Mouse (Mus musculus) monocyte, adult 59 days (primary cell): ENCODE data around the gene 4930522L14Rik. TPM values are rescaled to one million over a fixed set of nuclear protein-coding genes. Genes with fewer than 3 reads are reported as not detected.

Experiments
- total RNA-seq, 2 experiments: library from RNA; stranded (reverse); gene quantifications; one replicate each; pipeline ENCODE4 v1.2.4; 2023

4930522L14Rik gene
- total RNA-seq = 1 to 10 TPM; 3.9 to 5.5 TPM

GRCm38 (mm10) chr5:109751391-109752071 lies at the start of gene 4930522L14Rik:
TSS of gene 4930522L14Rik (minus strand) at chr5:109751886.

DNA sequence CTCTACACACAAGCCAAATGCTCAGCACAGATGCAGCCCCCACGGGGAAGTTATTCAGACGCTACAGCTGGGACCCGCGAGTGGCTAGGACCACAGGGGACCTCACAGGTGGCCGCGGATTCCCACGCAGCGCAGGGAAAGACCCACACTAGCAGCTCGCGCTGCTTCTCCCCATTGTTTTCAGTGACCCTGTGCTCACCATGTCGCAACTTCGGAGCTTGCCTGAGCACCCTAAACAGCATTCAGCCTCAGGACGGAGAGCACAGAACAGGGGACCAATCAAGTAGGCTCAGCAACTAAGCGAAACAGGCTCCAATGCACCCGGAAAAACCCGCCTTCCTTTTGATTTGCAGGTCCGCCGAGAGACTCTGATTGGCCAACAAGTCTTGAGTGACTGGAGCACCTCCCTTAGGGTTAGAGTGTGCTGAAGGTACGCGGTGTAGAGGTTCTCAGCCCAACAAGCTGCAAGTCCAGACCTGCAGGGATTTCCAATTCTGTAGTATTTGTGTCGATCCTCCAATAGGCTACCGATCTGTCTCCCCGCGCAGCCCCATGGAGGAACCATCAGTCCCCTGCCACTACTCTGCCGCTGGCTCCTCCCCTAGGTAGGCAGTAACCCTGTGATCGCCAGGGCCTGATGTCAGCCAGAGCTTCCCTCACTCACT lies 61.0 kb downstream of the 4930522L14Rik start, which contains the start of gene 5430403G16Rik:
5430403G16Rik (minus strand) TSS at position 505 of the 665 bp plus-strand sequence.

Other genes starting within 250 kb of the 4930522L14Rik start
- gene Crlf2, start 192.9 kb downstream of the 4930522L14Rik start, total RNA-seq = 100 to 1,000 TPM; 110 TPM
- 1 to 10 TPM in 1 of 2 experiments, under 1 TPM in 1; 0.85 to 1.6 TPM for gene 5430403G16Rik, start 60.8 kb downstream of the 4930522L14Rik start, total RNA-seq
- 1 to 10 TPM; 8.6 to 8.7 TPM for gene Gm15446, start 171.5 kb upstream of the 4930522L14Rik start, total RNA-seq
- 10 to 100 TPM; 14.3 to 15.9 TPM for gene Zfp932, start 244.6 kb upstream of the 4930522L14Rik start, total RNA-seq